Mouse (Mus musculus) megakaryocyte, adult 5-6 weeks (primary cell): ENCODE results near the gene Atp6v0b. TPM values are rescaled to one million over a fixed set of nuclear protein-coding genes. Genes with fewer than 3 reads are reported as not detected.

ENCODE experiments used
- ATAC-seq: 2 replicates; pipeline ENCODE4 v1.8.0; 2016; ENCODE audit warnings: mild to moderate bottlenecking, inconsistent platforms; ENCODE audit not compliant: poor library complexity, severe bottlenecking
- total RNA-seq, 2 experiments: library from RNA; stranded (forward) in 1 of 2; stranded (reverse) in 1 of 2; fragments of 153-499, 151-499 nt in 1 of 2; fragments of 221-1000, 200-1000 nt in 1 of 2; gene quantifications; 2 replicates each; pipeline versions ENCODE4 v1.2.3 to v1.2.4; 2015 to 2017

The Atp6v0b gene
- 482 and 584 TPM in 2 replicates for total RNA-seq (2015)
- total RNA-seq (2017): 229 and 245 TPM in 2 replicates

- peak; percentile 75 for ATAC-seq
Observed at GRCm38 (mm10) chr4:117887133-117887532, at the start of gene Atp6v0b. Atp6v0b (minus strand) TSS chr4:117887333.

- no peak for ATAC-seq
Observed at GRCm38 (mm10) chr4:117934081-117934480, 46.9 kb upstream of the Atp6v0b start.

GRCm38 (mm10) chr4:117933248-117933647, 46.1 kb upstream of the Atp6v0b start:
- ATAC-seq: no peak

GRCm38 (mm10) chr4:117929391-117929881, 42.3 kb upstream of the Atp6v0b start, which contains the start of gene Artn:
Artn (minus strand) TSS chr4:117929763.
- no peak for ATAC-seq

GRCm38 (mm10) chr4:117928699-117929241, 41.6 kb upstream of the Atp6v0b start:
- peak; percentile 61 for ATAC-seq

- ATAC-seq: no peak
Observed at GRCm38 (mm10) chr4:117928234-117928633, 41.1 kb upstream of the Atp6v0b start.

GRCm38 (mm10) chr4:117926545-117927482, 39.7 kb upstream of the Atp6v0b start:
- peak; percentile 39; the same call in 1 of the 2 replicates for ATAC-seq

GRCm38 (mm10) chr4:117924916-117925315, 37.8 kb upstream of the Atp6v0b start:
- ATAC-seq: no peak

GRCm38 (mm10) chr4:117923450-117923849, 36.3 kb upstream of the Atp6v0b start:
- ATAC-seq: no peak

- ATAC-seq: no peak
Observed at GRCm38 (mm10) chr4:117921358-117921757, 34.2 kb upstream of the Atp6v0b start.

GRCm38 (mm10) chr4:117918762-117919161, 31.6 kb upstream of the Atp6v0b start:
- ATAC-seq: peak; percentile 41

- no peak for ATAC-seq
Observed at GRCm38 (mm10) chr4:117918261-117918660, 31.1 kb upstream of the Atp6v0b start.

- no peak for ATAC-seq
Observed at GRCm38 (mm10) chr4:117917847-117918246, 30.7 kb upstream of the Atp6v0b start.

- ATAC-seq: no peak
Observed at GRCm38 (mm10) chr4:117917402-117917801, 30.3 kb upstream of the Atp6v0b start.

GRCm38 (mm10) chr4:117916386-117916785, 29.3 kb upstream of the Atp6v0b start:
- ATAC-seq: no peak

- peak; percentile 16; the same call in 1 of the 2 replicates for ATAC-seq
Observed at GRCm38 (mm10) chr4:117915489-117916105, 28.5 kb upstream of the Atp6v0b start.

GRCm38 (mm10) chr4:117914591-117915442, 27.7 kb upstream of the Atp6v0b start, which contains the start of gene Ipo13:
Ipo13 (minus strand) TSS chr4:117914999.
- peak; percentile 89 for ATAC-seq

GRCm38 (mm10) chr4:117914031-117914430, 26.9 kb upstream of the Atp6v0b start:
- ATAC-seq: no peak

GRCm38 (mm10) chr4:117913421-117913820, 26.3 kb upstream of the Atp6v0b start:
- no peak for ATAC-seq

GRCm38 (mm10) chr4:117912685-117913273, 25.6 kb upstream of the Atp6v0b start:
- no peak for ATAC-seq
